Mouse (Mus musculus) ES-E14 (cell line): ENCODE measurements around the gene Trp53.

Experiments used
- HCFC1 ChIP-seq: IDR thresholded peaks from 2 replicates; pipeline ENCODE4 v1.6.1; 2012; ENCODE audit warnings: low read length, inconsistent platforms, borderline replicate concordance; ENCODE audit not compliant: insufficient read depth
- MAFK ChIP-seq: IDR thresholded peaks from 2 replicates; pipeline ENCODE4 v1.6.1; 2014; ENCODE audit warnings: mild to moderate bottlenecking, low read depth, low read length, inconsistent platforms; ENCODE audit not compliant: insufficient read depth
- ZC3H11A ChIP-seq: IDR thresholded peaks from 2 replicates; pipeline ENCODE4 v1.6.1; 2012; ENCODE audit warnings: low read depth, mild to moderate bottlenecking, inconsistent platforms, low read length, borderline replicate concordance
- ZNF384 ChIP-seq: IDR thresholded peaks from 2 replicates; pipeline ENCODE4 v1.6.1; 2012; ENCODE audit warnings: low read depth, low read length, inconsistent platforms

GRCm38 (mm10) chr11:69606491-69606795, 26.3 kb downstream of the Trp53 start:
- no peak for TF ChIP-seq ZNF384
- TF ChIP-seq HCFC1 = no peak
- TF ChIP-seq MAFK = no peak
- TF ChIP-seq ZC3H11A = no peak
